In the genomic region with DNA sequence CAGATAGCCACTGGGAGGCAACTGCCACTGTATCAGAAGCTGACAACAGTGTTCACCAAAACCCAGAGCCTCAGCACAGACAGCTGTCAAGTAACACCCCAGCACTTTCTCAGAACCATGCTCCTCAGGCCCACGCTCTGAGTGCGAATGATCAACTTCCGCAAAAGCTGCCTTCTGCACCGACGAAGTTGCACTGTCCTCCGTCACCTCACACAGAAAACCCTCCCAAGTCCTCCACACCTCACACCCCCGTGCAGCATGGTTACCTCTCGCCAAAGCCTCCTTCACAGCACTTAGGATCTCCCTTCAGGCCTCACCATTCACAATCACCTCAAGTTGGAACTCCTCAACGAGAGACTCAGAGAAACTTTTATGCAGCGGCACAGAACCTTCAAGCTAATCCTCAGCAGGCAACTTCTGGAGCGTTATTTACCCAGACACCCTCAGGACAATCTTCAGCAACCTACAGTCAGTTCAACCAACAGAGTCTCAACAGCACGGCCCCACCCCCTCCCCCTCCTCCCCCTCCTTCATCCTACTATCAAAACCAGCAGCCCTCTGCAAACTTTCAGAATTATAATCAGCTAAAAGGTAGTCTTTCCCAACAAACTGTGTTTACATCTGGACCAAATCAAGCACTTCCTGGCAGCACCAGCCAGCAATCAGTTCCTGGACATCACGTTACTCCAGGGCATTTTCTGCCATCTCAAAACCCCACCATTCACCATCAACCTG, we compare ENCODE assay signal across 15 mouse cellular contexts.
DNase-seq lines count a peak whose midpoint lies in the region; ATAC-seq and TF ChIP-seq lines count a peak whose summit lies in the region.
"Had no signal": no experiment of that assay in that cellular context is flagged by ENCODE, and none has a peak within 500 bp of the region (broad histone marks: within the 10 kb centered on the region; RNA-seq: fewer than 3 reads in every experiment).

No protein-coding gene starts in this region.

- no peak for TF ChIP-seq CTCF in intestine, postnatal 0 days (IDR thresholded peaks at IDR 0.05; ENCODE audit: low read depth)

- 0 out of 2 replicates have a peak, but pooled peaks have one; percentile 17 for ATAC-seq in intestine, embryonic 14.5 days (replicated peaks; ENCODE audit: low FRiP score, low TSS enrichment, low read depth)
- ATAC-seq in intestine, postnatal 0 days: no peak
- 0 out of 2 replicates have a peak, but pooled peaks have one; percentile 24 for ATAC-seq in midbrain, embryonic 16.5 days
- ATAC-seq in midbrain, embryonic 11.5 days (ENCODE audit: low FRiP score): no peak

- peak; percentile 24 for DNase-seq in embryo, embryonic 10.5 days (ENCODE audit: low spot score)
- no peak for DNase-seq in embryo, embryonic 10 days (ENCODE audit: low spot score)
- peak; percentile 47 for DNase-seq in intestine, embryonic 14.5 days (ENCODE audit: low spot score)
- no peak for DNase-seq in midbrain, embryonic 11.5 days (ENCODE audit: low spot score, missing footprints)
- DNase-seq in kidney, adult 11 months: no peak
- DNase-seq: adrenal gland, postnatal 25 days; cerebellum, adult 11-12 months; heart, postnatal 14 days; layer of hippocampus, postnatal 36 days; lung, adult 18-20 months; thymus, postnatal 25 days had no signal

- no peak overlapping the region for H3K9ac ChIP-seq in intestine, embryonic 14.5 days (ENCODE audit: low read length)
- no peak overlapping the region for H3K9ac ChIP-seq in intestine, postnatal 0 days (ENCODE audit: low read depth, low read length)
- no peak overlapping the region for H3K9ac ChIP-seq in midbrain, embryonic 16.5 days (ENCODE audit: low read depth, low read length)
- H3K9ac ChIP-seq in midbrain, embryonic 11.5 days (ENCODE audit: low read length): no peak overlapping the region
- H3K9ac ChIP-seq: kidney, embryonic 15.5 days had no signal

- WGBS in intestine, embryonic 14.5 days: 72% methylated on average over 13 of the region's 13 CpGs
- WGBS in intestine, postnatal 0 days: 75% methylated on average over 13 of the region's 13 CpGs
- WGBS in midbrain, embryonic 16.5 days: 73% methylated on average over 13 of the region's 13 CpGs
- WGBS in midbrain, embryonic 11.5 days: 86% methylated on average over 13 of the region's 13 CpGs

- H3K4me2 ChIP-seq in intestine, embryonic 14.5 days (ENCODE audit: low read length): no peak overlapping the region
- no peak overlapping the region for H3K4me2 ChIP-seq in intestine, postnatal 0 days (replicated peaks; ENCODE audit: low read depth)
- H3K4me2 ChIP-seq in midbrain, embryonic 16.5 days (ENCODE audit: low read length): no peak overlapping the region
- H3K4me2 ChIP-seq in midbrain, embryonic 11.5 days: no peak overlapping the region
- H3K4me2 ChIP-seq in myocyte (ENCODE audit: low read depth): no peak overlapping the region
- H3K4me2 ChIP-seq: kidney, embryonic 15.5 days had no signal

- H3K4me3 ChIP-seq in intestine, embryonic 14.5 days (ENCODE audit: low read depth, low read length): no peak overlapping the region
- no peak overlapping the region for H3K4me3 ChIP-seq in intestine, postnatal 0 days (ENCODE audit: low read depth, low read length)
- no peak overlapping the region for H3K4me3 ChIP-seq in midbrain, embryonic 16.5 days (ENCODE audit: low read depth, low read length)
- H3K4me3 ChIP-seq in midbrain, embryonic 11.5 days (ENCODE audit: low read depth, low read length): no peak overlapping the region
- H3K4me3 ChIP-seq in myocyte: no peak overlapping the region
- H3K4me3 ChIP-seq: kidney, embryonic 15.5 days had no signal

- H3K27me3 ChIP-seq in intestine, embryonic 14.5 days (replicated peaks; ENCODE audit: control insufficient read depth, insufficient read depth, low read length): no peaks in the 10 kb centered on the region
- no peaks in the 10 kb centered on the region for H3K27me3 ChIP-seq in intestine, postnatal 0 days (replicated peaks; ENCODE audit: control insufficient read depth, insufficient read depth, low read length)
- no peaks in the 10 kb centered on the region for H3K27me3 ChIP-seq in midbrain, embryonic 16.5 days (ENCODE audit: control insufficient read depth, insufficient read depth, low read depth, low read length)
- no peaks in the 10 kb centered on the region for H3K27me3 ChIP-seq in midbrain, embryonic 11.5 days (ENCODE audit: control insufficient read depth, insufficient read depth, low read length)
- H3K27me3 ChIP-seq in myocyte (ENCODE audit: control insufficient read depth, insufficient read depth, insufficient read length): no peaks in the 10 kb centered on the region
- H3K27me3 ChIP-seq: kidney, embryonic 15.5 days had no signal

- peak; percentile 18 for TF ChIP-seq POLR2A in myocyte (IDR thresholded peaks at IDR 0.05; ENCODE audit: insufficient read length, low read depth)

- H3K27ac ChIP-seq in intestine, embryonic 14.5 days (ENCODE audit: low read depth): no peak overlapping the region
- H3K27ac ChIP-seq in intestine, postnatal 0 days (ENCODE audit: low read depth, low read length): no peak overlapping the region
- H3K27ac ChIP-seq in midbrain, embryonic 16.5 days (ENCODE audit: low read length): no peak overlapping the region
- H3K27ac ChIP-seq in midbrain, embryonic 11.5 days (ENCODE audit: low read depth, low read length): no peak overlapping the region
- H3K27ac ChIP-seq: kidney, embryonic 15.5 days had no signal

- no peaks in the 10 kb centered on the region for H3K9me3 ChIP-seq in intestine, embryonic 14.5 days (ENCODE audit: control insufficient read depth, low read length)
- H3K9me3 ChIP-seq in intestine, postnatal 0 days (ENCODE audit: control insufficient read depth): no peaks in the 10 kb centered on the region
- H3K9me3 ChIP-seq in midbrain, embryonic 16.5 days (replicated peaks; ENCODE audit: control insufficient read depth, low read length, poor library complexity, severe bottlenecking): no peaks in the 10 kb centered on the region
- H3K9me3 ChIP-seq in midbrain, embryonic 11.5 days (ENCODE audit: control insufficient read depth, low read length): no peaks in the 10 kb centered on the region
- H3K9me3 ChIP-seq: kidney, embryonic 15.5 days had no signal

- no peaks in the 10 kb centered on the region for H3K4me1 ChIP-seq in intestine, embryonic 14.5 days (replicated peaks; ENCODE audit: control insufficient read depth, insufficient read depth, low read length)
- H3K4me1 ChIP-seq in intestine, postnatal 0 days (replicated peaks; ENCODE audit: control insufficient read depth, insufficient read depth, low read length): no peaks in the 10 kb centered on the region
- no peaks in the 10 kb centered on the region for H3K4me1 ChIP-seq in midbrain, embryonic 16.5 days (ENCODE audit: control insufficient read depth, insufficient read depth, low read length)
- H3K4me1 ChIP-seq in midbrain, embryonic 11.5 days (ENCODE audit: control insufficient read depth, insufficient read depth, low read length): no peaks in the 10 kb centered on the region
- H3K4me1 ChIP-seq: kidney, embryonic 15.5 days had no signal

- H3K79me2 ChIP-seq in myocyte (ENCODE audit: control insufficient read depth, insufficient read depth): no peaks in the 10 kb centered on the region

- H3ac ChIP-seq in myocyte (ENCODE audit: control insufficient read depth, insufficient read length): no peak overlapping the region

- peaks cover 86% of the 10 kb centered on the region for H3K36me3 ChIP-seq in intestine, embryonic 14.5 days (ENCODE audit: control insufficient read depth, insufficient read depth, low read length)
- peaks cover 53% of the 10 kb centered on the region for H3K36me3 ChIP-seq in intestine, postnatal 0 days (ENCODE audit: control insufficient read depth, insufficient read depth)
- peaks cover 40% of the 10 kb centered on the region for H3K36me3 ChIP-seq in midbrain, embryonic 16.5 days (ENCODE audit: control insufficient read depth, insufficient read depth, low read length)
- H3K36me3 ChIP-seq in midbrain, embryonic 11.5 days (ENCODE audit: control insufficient read depth, insufficient read depth, low read length): peaks cover 37% of the 10 kb centered on the region
- peaks cover 68% of the 10 kb centered on the region for H3K36me3 ChIP-seq in myocyte (ENCODE audit: control insufficient read depth, insufficient read depth)

TF ChIP-seq in myocyte, 11 proteins besides CTCF, POLR2A, EP300 and RAD21:
- TF ChIP-seq USF1 (IDR thresholded peaks at IDR 0.05; ENCODE audit: low read depth): no peak
- TF ChIP-seq CEBPB (IDR thresholded peaks at IDR 0.05; ENCODE audit: insufficient read depth, poor library complexity, severe bottlenecking): no peak
- TF ChIP-seq POLR2AphosphoS2 (IDR thresholded peaks at IDR 0.05; ENCODE audit: insufficient read length, low read depth): peak; percentile 68

Comparison
In these comparisons a context has a peak if more than half of its experiments do, and no peak if none do; other contexts are left out.
1. DNase-seq: peak in embryo, embryonic 10.5 days (single experiment) and intestine, embryonic 14.5 days (single experiment); none in embryo, embryonic 10 days (single experiment), midbrain, embryonic 11.5 days (single experiment) and kidney, adult 11 months (single experiment).
2. ATAC-seq: peak in intestine, embryonic 14.5 days (single experiment) and midbrain, embryonic 16.5 days (single experiment); none in intestine, postnatal 0 days (single experiment) and midbrain, embryonic 11.5 days (single experiment).